In the genomic region with DNA sequence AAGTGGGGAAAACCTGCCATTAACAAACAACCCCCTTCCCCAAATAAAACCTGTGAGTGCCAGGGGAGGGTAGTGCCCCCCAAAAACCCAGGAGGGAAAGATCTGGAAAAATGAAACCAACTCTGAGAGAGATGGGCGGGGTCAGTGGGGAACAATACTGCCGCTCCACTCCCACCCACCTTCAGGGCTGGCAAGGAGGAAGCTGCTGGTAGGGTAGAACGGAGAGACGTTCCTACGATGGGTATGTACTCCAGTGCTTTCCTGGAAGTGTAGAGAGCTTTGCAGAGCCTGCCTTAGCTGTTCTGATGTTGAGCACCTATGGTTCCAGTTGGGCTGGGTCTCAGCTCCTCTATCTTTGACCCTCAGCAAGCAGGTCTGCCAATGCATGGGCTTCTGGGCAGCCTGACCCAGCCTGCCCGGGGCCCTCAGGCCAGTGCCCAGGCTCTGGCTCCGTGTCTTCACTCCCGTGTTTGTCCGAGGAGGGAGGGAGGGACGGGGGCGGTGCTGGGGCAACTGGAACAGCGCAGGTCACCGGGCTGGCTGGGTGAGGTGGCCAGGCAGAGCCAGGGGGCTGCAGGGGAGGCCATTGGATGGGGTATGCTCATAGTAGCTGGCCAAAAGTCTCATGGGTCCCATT, we compare ENCODE assay signal across 9 mouse cellular contexts. TPM values are rescaled to one million over a fixed set of nuclear protein-coding genes. Genes with fewer than 3 reads are reported as not detected.
DNase-seq lines count a peak whose midpoint lies in the region; ATAC-seq and TF ChIP-seq lines count a peak whose summit lies in the region.
"Had no signal": no experiment of that assay in that cellular context is flagged by ENCODE, and none has a peak within 500 bp of the region (broad histone marks: within the 10 kb centered on the region; RNA-seq: fewer than 3 reads in every experiment).

No protein-coding gene starts in this region.

- peaks cover 56% of the 10 kb centered on the region for H3K36me3 ChIP-seq in hindbrain, embryonic 10.5 days
- peaks cover 50% of the 10 kb centered on the region for H3K36me3 ChIP-seq in midbrain, embryonic 10.5 days
- H3K36me3 ChIP-seq in stomach, postnatal 0 days (ENCODE audit: control insufficient read depth, insufficient read depth, low read length) = peaks cover 2% of the 10 kb centered on the region; the same call in 1 of the 2 replicates
- peaks cover 11% of the 10 kb centered on the region for H3K36me3 ChIP-seq in kidney, embryonic 14.5 days (ENCODE audit: control insufficient read depth, insufficient read depth, low read length)
- H3K36me3 ChIP-seq: G1E had no signal

- peak; percentile 54 to 56 for DNase-seq in right cerebral cortex, postnatal 10 days (ENCODE audit: low spot score in 2 of 2)
- DNase-seq in right cerebral cortex, postnatal 14 days = no peak
- DNase-seq in hindbrain, embryonic 10.5 days (ENCODE audit: low spot score) = no peak
- DNase-seq in midbrain, embryonic 10.5 days (ENCODE audit: low spot score) = no peak
- peak; percentile 46 for DNase-seq in stomach, postnatal 0 days (ENCODE audit: low spot score)
- DNase-seq in embryo, embryonic 9.5 days (ENCODE audit: extremely low spot score) = no peak
- DNase-seq in retina, embryonic 14.5 days (ENCODE audit: low spot score) = no peak

- no peak overlapping the region for H3K9ac ChIP-seq in stomach, postnatal 0 days (ENCODE audit: low read length)
- H3K9ac ChIP-seq in kidney, embryonic 14.5 days (ENCODE audit: low read depth, low read length) = no peak overlapping the region

- peak overlapping the region; percentile 32 for H3K4me2 ChIP-seq in stomach, postnatal 0 days (replicated peaks; ENCODE audit: low read depth)
- H3K4me2 ChIP-seq in kidney, embryonic 14.5 days (replicated peaks; ENCODE audit: low read depth, low read length) = no peak overlapping the region

- 59% methylated on average over 13 of the region's 13 CpGs for WGBS in hindbrain, embryonic 10.5 days
- 56% methylated on average over 13 of the region's 13 CpGs for WGBS in midbrain, embryonic 10.5 days
- WGBS in stomach, postnatal 0 days = 38% methylated on average over 13 of the region's 13 CpGs
- WGBS in kidney, embryonic 14.5 days = 55% methylated on average over 13 of the region's 13 CpGs

- 0 out of 2 replicates have a peak overlapping the region, but pooled peaks have one; percentile 5 for H3K4me3 ChIP-seq in hindbrain, embryonic 10.5 days
- peak overlapping the region; percentile 51; the same call in 1 of the 2 replicates for H3K4me3 ChIP-seq in midbrain, embryonic 10.5 days
- peak overlapping the region; percentile 12; the same call in 1 of the 2 replicates for H3K4me3 ChIP-seq in stomach, postnatal 0 days (ENCODE audit: low read depth, low read length)
- H3K4me3 ChIP-seq in kidney, embryonic 14.5 days (ENCODE audit: low read length) = no peak overlapping the region

- peaks cover 53% of the 10 kb centered on the region for H3K4me1 ChIP-seq in hindbrain, embryonic 10.5 days (replicated peaks)
- H3K4me1 ChIP-seq in midbrain, embryonic 10.5 days = peaks cover 41% of the 10 kb centered on the region
- no peaks in the 10 kb centered on the region for H3K4me1 ChIP-seq in stomach, postnatal 0 days (replicated peaks; ENCODE audit: control insufficient read depth, insufficient read depth)
- H3K4me1 ChIP-seq in kidney, embryonic 14.5 days (ENCODE audit: control insufficient read depth, insufficient read depth, low read length) = peaks cover 15% of the 10 kb centered on the region; the same call in 1 of the 2 replicates

- no peak for TF ChIP-seq CTCF in stomach, postnatal 0 days (IDR thresholded peaks at IDR 0.05; ENCODE audit: low read depth)

- peak overlapping the region; percentile 83; the same call in 1 of the 2 replicates for H3K27ac ChIP-seq in hindbrain, embryonic 10.5 days
- H3K27ac ChIP-seq in midbrain, embryonic 10.5 days (replicated peaks) = peak overlapping the region; percentile 47; the same call in 1 of the 2 replicates
- H3K27ac ChIP-seq in stomach, postnatal 0 days (replicated peaks) = no peak overlapping the region
- H3K27ac ChIP-seq in kidney, embryonic 14.5 days (ENCODE audit: low read depth, low read length) = no peak overlapping the region

- TF ChIP-seq EP300 in stomach, postnatal 0 days (optimal IDR thresholded peaks at IDR 0.05) = no peak

- peak; percentile 21; the same call in 1 of the 2 replicates for ATAC-seq in stomach, postnatal 0 days (ENCODE audit: low FRiP score, low TSS enrichment)
- ATAC-seq in kidney, embryonic 14.5 days (ENCODE audit: low FRiP score, low TSS enrichment) = no peak

- H3K27me3 ChIP-seq in hindbrain, embryonic 10.5 days (ENCODE audit: insufficient read depth, poor library complexity, severe bottlenecking) = no peaks in the 10 kb centered on the region
- H3K27me3 ChIP-seq in midbrain, embryonic 10.5 days (ENCODE audit: low read depth, poor library complexity, severe bottlenecking) = 0 out of 2 replicates have a peak, but pooled peaks cover 8% of the 10 kb centered on the region
- no peaks in the 10 kb centered on the region for H3K27me3 ChIP-seq in stomach, postnatal 0 days (ENCODE audit: control insufficient read depth, insufficient read depth, low read length)
- no peaks in the 10 kb centered on the region; the same call in 1 of the 2 replicates for H3K27me3 ChIP-seq in kidney, embryonic 14.5 days (ENCODE audit: control insufficient read depth, insufficient read depth, low read length)

- H3K9me3 ChIP-seq in hindbrain, embryonic 10.5 days = no peaks in the 10 kb centered on the region
- no peaks in the 10 kb centered on the region for H3K9me3 ChIP-seq in midbrain, embryonic 10.5 days (replicated peaks)
- no peaks in the 10 kb centered on the region for H3K9me3 ChIP-seq in stomach, postnatal 0 days (ENCODE audit: control insufficient read depth, low read length)
- no peaks in the 10 kb centered on the region for H3K9me3 ChIP-seq in kidney, embryonic 14.5 days (ENCODE audit: control insufficient read depth, low read length)
- H3K9me3 ChIP-seq: G1E had no signal

RNA-seq across cellular contexts. Expression of a gene that starts 18.6 kb away (rescaled TPM):
- polyA plus RNA-seq in hindbrain, embryonic 10.5 days (2016; fragmentation: Nextera tagmentation; extraction: Ambion mirVana) = 72.1 and 76.0 TPM in 2 replicates
- polyA plus RNA-seq in midbrain, embryonic 10.5 days (2016; fragmentation: Nextera tagmentation; extraction: Ambion mirVana) = 65.5 and 71.4 TPM in 2 replicates
- 14.0 and 15.5 TPM in 2 replicates for polyA plus RNA-seq in stomach, postnatal 0 days (2015; fragmentation: Nextera tagmentation; extraction: Ambion mirVana)
- polyA plus RNA-seq in kidney, embryonic 14.5 days (2014; fragmentation: Nextera tagmentation; extraction: Ambion mirVana) = 46.1 and 55.6 TPM in 2 replicates
- polyA plus RNA-seq: G1E had no signal

RNA-seq across cellular contexts. Expression of a gene that starts 52.6 kb away (rescaled TPM):
- polyA plus RNA-seq in hindbrain, embryonic 10.5 days (2016; fragmentation: Nextera tagmentation; extraction: Ambion mirVana) = 0.29 and 0.30 TPM in 2 replicates
- 0.30 and 0.35 TPM in 2 replicates for polyA plus RNA-seq in midbrain, embryonic 10.5 days (2016; fragmentation: Nextera tagmentation; extraction: Ambion mirVana)
- 0.06 and 0.16 TPM in 2 replicates for polyA plus RNA-seq in stomach, postnatal 0 days (2015; fragmentation: Nextera tagmentation; extraction: Ambion mirVana)
- 1.1 and 1.4 TPM in 2 replicates for polyA plus RNA-seq in kidney, embryonic 14.5 days (2014; fragmentation: Nextera tagmentation; extraction: Ambion mirVana)

RNA-seq across cellular contexts. Expression of a gene that starts 56.7 kb away (rescaled TPM):
- 10.8 and 11.1 TPM in 2 replicates for polyA plus RNA-seq in hindbrain, embryonic 10.5 days (2016; fragmentation: Nextera tagmentation; extraction: Ambion mirVana)
- 14.0 and 14.7 TPM in 2 replicates for polyA plus RNA-seq in midbrain, embryonic 10.5 days (2016; fragmentation: Nextera tagmentation; extraction: Ambion mirVana)
- 16.0 and 17.5 TPM in 2 replicates for polyA plus RNA-seq in stomach, postnatal 0 days (2015; fragmentation: Nextera tagmentation; extraction: Ambion mirVana)
- 12.5 and 13.7 TPM in 2 replicates for polyA plus RNA-seq in kidney, embryonic 14.5 days (2014; fragmentation: Nextera tagmentation; extraction: Ambion mirVana)

Comparison
In these comparisons a context has a peak if more than half of its experiments do, and no peak if none do; other contexts are left out.
1. DNase-seq: peak in right cerebral cortex, postnatal 10 days (2 of 2) and stomach, postnatal 0 days (single experiment); none in right cerebral cortex, postnatal 14 days (single experiment), hindbrain, embryonic 10.5 days (single experiment), midbrain, embryonic 10.5 days (single experiment), embryo, embryonic 9.5 days (single experiment) and retina, embryonic 14.5 days (single experiment).
2. H3K27ac ChIP-seq: peak in hindbrain, embryonic 10.5 days (single experiment) and midbrain, embryonic 10.5 days (single experiment); none in stomach, postnatal 0 days (single experiment) and kidney, embryonic 14.5 days (single experiment).